Mouse (Mus musculus) lung, adult 2 months (tissue): ENCODE data around the gene Gm10277. TPM values are rescaled to one million over a fixed set of nuclear protein-coding genes. Genes with fewer than 3 reads are reported as not detected.

Source experiments
- DNase-seq: peaks from one replicate; pipeline ENCODE4 v3.0.0; 2022
- H3K4me1 ChIP-seq: fragments of 200-500 bp; 2 replicates; pipeline ENCODE4 v1.6.1; 2011; ENCODE audit warnings: low read length; ENCODE audit not compliant: control insufficient read depth, insufficient read depth
- H3K4me3 ChIP-seq: fragments of 200-500 bp; replicated peaks from 2 replicates; pipeline ENCODE3; 2011; ENCODE audit warnings: low read depth, mild to moderate bottlenecking, control low read depth, low read length; ENCODE audit errors: extremely low read depth
- CTCF ChIP-seq: fragments of 200-500 bp; IDR thresholded peaks from 2 replicates; pipeline ENCODE4 v1.5.1; 2011; ENCODE audit warnings: mild to moderate bottlenecking, low read length, control low read depth; ENCODE audit not compliant: insufficient read depth
- POLR2A ChIP-seq: fragments of 200-500 bp; IDR thresholded peaks from 2 replicates; pipeline ENCODE4 v1.6.1; 2011; ENCODE audit warnings: low read depth, mild to moderate bottlenecking, control low read depth, low read length, borderline replicate concordance; ENCODE audit errors: extremely low read depth
- WGBS: fragments of 180-500 bp; shearing (Covaris S2); methylation state at CpG from one replicate; pipeline ENCODE4 v1.1.7; 2018; 5-methylcytosine and 5-hydroxymethylcytosine counted together
- polyA plus RNA-seq: library from polyadenylated mRNA; depleted of rRNA; stranded (reverse); fragments of >200 nt; gene quantifications from 2 replicates; pipeline ENCODE4 v1.2.3, GENCODE M21; 2012

Gm10277 gene
- polyA plus RNA-seq, 1 experiment = not detected

GRCm38 (mm10) chr11:77806218-77806617, 18.7 kb upstream of the Gm10277 start:
- Histone ChIP-seq H3K4me1 (peaks cover 11% of the 10 kb centered on the region), H3K4me3 (no peak overlapping the region)
- DNase-seq = no peak
- TF ChIP-seq CTCF (no peak), POLR2A (no peak)
- WGBS = 37% methylated on average over 2 of the region's 2 CpGs

- Histone ChIP-seq H3K4me3 (no peak overlapping the region), H3K4me1 (peaks cover 19% of the 10 kb centered on the region)
Observed at GRCm38 (mm10) chr11:77802341-77802865, 14.9 kb upstream of the Gm10277 start.

GRCm38 (mm10) chr11:77800869-77801701, 13.5 kb upstream of the Gm10277 start:
- Histone ChIP-seq H3K4me1 (peaks cover 19% of the 10 kb centered on the region), H3K4me3 (peak overlapping the region; percentile 6)
- 5% methylated on average over 15 of the region's 15 CpGs for WGBS
- TF ChIP-seq POLR2A = peak; percentile 37; the same call in 1 of the 2 replicates
- no peak for TF ChIP-seq CTCF
- peak; percentile 60 for DNase-seq

More at GRCm38 (mm10) chr11:77802341-77802865, 14.9 kb upstream of the Gm10277 start:
- TF ChIP-seq CTCF = no peak
- no peak for TF ChIP-seq POLR2A
- no peak for DNase-seq
- 35% methylated on average over 9 of the region's 9 CpGs for WGBS

GRCm38 (mm10) chr11:77800491-77800868, 12.9 kb upstream of the Gm10277 start:
- Histone ChIP-seq H3K4me1 (peaks cover 19% of the 10 kb centered on the region), H3K4me3 (no peak overlapping the region)
- TF ChIP-seq CTCF (no peak), POLR2A (no peak)
- 45% methylated on average over 9 of the region's 9 CpGs for WGBS
- no peak for DNase-seq

GRCm38 (mm10) chr11:77795216-77795615, 7.7 kb upstream of the Gm10277 start:
- TF ChIP-seq POLR2A (no peak), CTCF (no peak)
- 68% methylated on average over 5 of the region's 5 CpGs for WGBS
- H3K4me3 ChIP-seq = no peak overlapping the region

GRCm38 (mm10) chr11:77793238-77793930, 5.8 kb upstream of the Gm10277 start:
- TF ChIP-seq POLR2A = peak; percentile 95; the same call in 1 of the 2 replicates
- peak; percentile 90 for TF ChIP-seq CTCF
- peak; percentile 97 for DNase-seq
- WGBS = 1% methylated on average over 19 of the region's 19 CpGs
- Histone ChIP-seq H3K4me1 (peaks cover 23% of the 10 kb centered on the region), H3K4me3 (peak overlapping the region; percentile 60)

More at GRCm38 (mm10) chr11:77795216-77795615, 7.7 kb upstream of the Gm10277 start:
- DNase-seq = no peak
- peaks cover 27% of the 10 kb centered on the region for H3K4me1 ChIP-seq

- TF ChIP-seq POLR2A (no peak), CTCF (no peak)
- Histone ChIP-seq H3K4me1 (peaks cover 23% of the 10 kb centered on the region), H3K4me3 (no peak overlapping the region)
- DNase-seq = no peak
- 36% methylated on average over 7 of the region's 7 CpGs for WGBS
Observed at GRCm38 (mm10) chr11:77792566-77792909, 5.0 kb upstream of the Gm10277 start.

- Histone ChIP-seq H3K4me3 (no peak overlapping the region), H3K4me1 (peaks cover 23% of the 10 kb centered on the region)
- no peak for TF ChIP-seq CTCF
- TF ChIP-seq POLR2A = no peak
- 24% methylated on average over 12 of the region's 12 CpGs for WGBS
- DNase-seq = peak; percentile 88
Observed at GRCm38 (mm10) chr11:77791752-77792565, 4.4 kb upstream of the Gm10277 start.

GRCm38 (mm10) chr11:77791241-77791727, 3.7 kb upstream of the Gm10277 start:
- peaks cover 28% of the 10 kb centered on the region for H3K4me1 ChIP-seq
- 38% methylated on average over 8 of the region's 8 CpGs for WGBS
- TF ChIP-seq POLR2A = no peak
- TF ChIP-seq CTCF = no peak
- no peak for DNase-seq
- H3K4me3 ChIP-seq = no peak overlapping the region
